Mouse (Mus musculus) left cerebral cortex, postnatal 25 days (tissue): ENCODE results near the gene Tma7. TPM values are rescaled to one million over a fixed set of nuclear protein-coding genes. Genes with fewer than 3 reads are reported as not detected.
A peak's percentile ranks its signal among the peaks of the same experiment; 100 is the strongest.

ENCODE experiments used
- DNase-seq, 2 experiments: peaks; one replicate each; pipeline ENCODE4 v3.0.0; 2022; ENCODE audit warnings: low spot score in 2 of 2, mixed read lengths in 1 of 2
- intact Hi-C: fragments of 180-260 bp; cut with DNase I; formaldehyde crosslinking; loops from one replicate; pipeline ENCODE4 v1.15.1; 2025
- total RNA-seq, 2 experiments: library from RNA; stranded (reverse); gene quantifications; 2 replicates each; pipeline ENCODE4 v1.2.3; 2021

Gene Tma7
- total RNA-seq, 2 experiments from 2014 or later, result 365 to 371 TPM

DNA sequence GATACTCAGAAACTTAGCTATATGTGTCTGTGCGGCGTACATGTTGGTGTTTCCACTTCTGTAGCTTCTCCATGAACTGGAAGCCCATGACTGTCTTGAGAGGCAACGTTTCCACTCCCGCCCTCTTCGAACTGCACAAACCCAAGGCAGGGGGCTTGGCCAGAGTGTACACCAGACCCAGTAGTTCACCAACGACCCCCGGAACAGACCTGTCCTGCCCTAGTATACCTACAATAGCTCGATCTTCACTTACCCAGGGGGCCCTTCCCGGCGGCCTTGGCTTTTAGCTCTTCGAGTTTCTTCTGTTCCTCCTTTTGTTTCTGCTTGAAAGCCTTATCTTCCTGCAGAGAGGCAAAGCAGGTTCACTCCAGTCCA, 651 bp downstream of the Tma7 start:
- DNase-seq, result no peak
- intact Hi-C loops, result no loop called here

DNA sequence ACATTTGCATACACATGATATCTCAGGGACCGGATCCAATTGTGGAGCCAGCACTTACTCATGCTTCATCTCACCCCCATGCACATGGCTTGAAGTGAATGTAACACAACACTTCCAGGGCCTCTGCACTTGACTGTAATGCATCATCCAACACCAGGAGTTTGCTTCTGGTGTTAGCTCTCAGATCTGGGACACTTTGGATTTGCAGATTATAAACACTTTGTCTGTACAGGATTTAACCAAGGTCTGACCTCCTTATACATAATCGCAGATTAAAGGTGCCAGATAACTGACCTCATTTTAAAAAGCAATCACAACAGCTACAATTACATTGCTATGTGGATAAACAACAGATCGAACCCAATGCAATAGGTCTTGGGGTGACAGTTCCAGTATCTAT, 1.9 kb downstream of the Tma7 start:
- intact Hi-C loops, result no loop called here
- no peak for DNase-seq

GRCm38 (mm10) chr9:109073661-109074573, 8.5 kb downstream of the Tma7 start, which contains the start of gene Atrip:
Atrip (minus strand) TSS chr9:109074124.
- intact Hi-C loops, result no loop called here
- peak; percentile 95 to 98 for DNase-seq

DNA sequence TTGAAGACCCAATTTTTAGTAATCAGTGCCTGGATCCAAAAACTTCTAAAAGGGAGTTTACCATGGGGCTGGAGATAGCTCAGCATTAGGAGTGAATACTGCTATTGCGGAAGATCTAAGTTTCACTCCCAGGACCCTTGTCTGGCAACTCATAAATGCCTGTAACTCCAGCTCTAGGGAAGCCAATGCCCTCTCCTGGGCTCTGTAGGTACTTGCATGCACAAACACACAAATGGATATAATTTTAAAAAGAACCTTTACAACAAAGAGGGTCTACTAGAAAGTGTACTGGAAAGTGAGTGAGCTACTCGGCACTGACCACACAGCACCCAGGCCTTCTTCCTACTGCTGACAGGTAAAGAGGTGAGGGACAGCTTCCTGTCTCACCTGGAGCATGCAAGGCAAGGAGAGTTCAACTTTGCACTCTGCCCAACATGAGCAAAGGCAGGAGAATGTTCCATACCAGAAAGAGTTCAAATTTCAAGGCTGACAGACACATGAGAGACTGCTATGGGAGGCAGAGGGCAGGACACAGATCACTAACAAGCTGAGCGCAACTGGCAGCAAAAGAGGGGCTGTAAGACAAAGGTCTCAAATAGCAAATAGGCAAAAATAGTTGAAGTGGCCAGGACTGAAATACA, 14.2 kb downstream of the Tma7 start:
- DNase-seq, result no peak
- intact Hi-C loops, result no loop called here

- intact Hi-C loops, result no loop called here
- DNase-seq, result no peak
These were observed 21.5 kb downstream of the Tma7 start for GRCm38 (mm10) chr9:109060898-109061295.

- intact Hi-C loops, result no loop called here
- DNase-seq, result no peak
These were observed 22.0 kb downstream of the Tma7 start for GRCm38 (mm10) chr9:109060184-109060897.

- DNase-seq, result peak; percentile 91 to 93
- intact Hi-C loops, result loop anchor here (1.0 kb wide), 1 partner anchor 59 kb away; no protein-coding TSS in a partner anchor
These were observed 23.1 kb downstream of the Tma7 start, which contains the start of gene Trex1 for GRCm38 (mm10) chr9:109059136-109059903. Trex1 (minus strand) TSS chr9:109059734.

GRCm38 (mm10) chr9:109058006-109058765, 24.2 kb downstream of the Tma7 start:
- intact Hi-C loops, result no loop called here
- no peak for DNase-seq

- intact Hi-C loops, result no loop called here
- no peak for DNase-seq
These were observed 24.8 kb downstream of the Tma7 start for GRCm38 (mm10) chr9:109057543-109057942.

- intact Hi-C loops, result no loop called here
- DNase-seq, result no peak
These were observed 25.5 kb downstream of the Tma7 start for GRCm38 (mm10) chr9:109056916-109057315.

DNA sequence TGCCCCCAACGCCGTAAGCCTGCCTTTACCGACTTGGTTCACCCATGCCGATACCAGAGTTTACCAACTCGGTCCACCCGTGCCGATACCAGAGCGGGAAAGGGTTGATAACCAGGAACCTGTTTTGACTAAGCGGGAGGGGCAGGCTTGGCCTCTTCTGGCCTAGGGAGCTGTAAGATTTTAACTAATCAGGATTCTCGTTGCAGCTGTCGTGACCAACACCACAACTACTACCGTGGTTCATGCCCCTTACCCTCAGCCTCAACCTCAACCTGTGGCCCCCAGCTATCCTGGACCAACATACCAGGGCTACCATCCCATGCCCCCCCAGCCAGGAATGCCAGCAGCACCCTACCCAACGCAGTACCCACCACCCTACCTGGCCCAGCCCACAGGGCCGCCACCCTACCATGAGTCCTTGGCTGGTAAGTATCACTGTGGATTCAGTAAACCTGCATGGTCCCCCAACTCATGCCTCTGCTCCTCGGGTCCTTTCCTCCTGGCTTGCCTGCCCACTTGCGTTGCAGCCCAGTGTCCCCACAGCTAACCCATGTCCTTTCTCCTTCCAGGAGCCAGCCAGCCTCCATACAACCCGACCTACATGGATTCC, 26.2 kb downstream of the Tma7 start:
- no peak for DNase-seq
- intact Hi-C loops, result no loop called here

- peak in 1 of 2 experiments; percentile 43 for DNase-seq
- intact Hi-C loops, result no loop called here
These were observed 26.9 kb downstream of the Tma7 start for GRCm38 (mm10) chr9:109055271-109056030.

- intact Hi-C loops, result no loop called here
- DNase-seq, result peak; percentile 79 to 93
These were observed 27.7 kb downstream of the Tma7 start for GRCm38 (mm10) chr9:109054712-109055111.

- intact Hi-C loops, result no loop called here
- DNase-seq, result no peak
These were observed 28.5 kb downstream of the Tma7 start for GRCm38 (mm10) chr9:109053851-109054250.

DNA sequence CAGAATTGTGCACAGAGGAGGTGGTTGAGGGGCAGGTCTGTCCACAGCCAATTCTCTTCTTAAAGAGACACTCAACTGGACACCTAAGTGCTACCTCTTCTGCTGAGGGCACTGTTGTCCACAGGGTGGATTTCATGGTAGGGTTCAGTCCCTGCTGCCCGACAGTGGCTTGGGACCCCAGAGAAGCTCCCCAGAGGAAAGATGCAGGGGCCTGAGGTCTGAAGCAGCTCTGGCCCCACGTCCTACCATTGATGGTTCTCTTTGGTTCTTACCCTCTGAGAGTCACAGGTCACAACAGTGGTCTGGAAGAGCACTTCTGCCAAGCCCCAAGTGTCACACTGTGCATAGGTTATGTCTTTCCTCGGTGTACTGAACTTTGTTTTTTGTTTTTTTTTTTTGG, 29.0 kb downstream of the Tma7 start:
- intact Hi-C loops, result no loop called here
- no peak for DNase-seq

- intact Hi-C loops, result no loop called here
- DNase-seq, result no peak
These were observed 29.7 kb downstream of the Tma7 start for GRCm38 (mm10) chr9:109052490-109053260.
